Mouse (Mus musculus) myocyte (in vitro differentiated cells): ENCODE data around the gene Serpina1b.

Experiments used
- MAX ChIP-seq: IDR thresholded peaks from one replicate; pipeline ENCODE4 v1.6.1; 2011; ENCODE audit warnings: low read depth, mild to moderate bottlenecking, control low read depth
- POLR2A ChIP-seq: IDR thresholded peaks from one replicate; pipeline ENCODE4 v1.6.1; 2011; ENCODE audit warnings: low read depth, mild to moderate bottlenecking, control low read depth, moderate library complexity; ENCODE audit not compliant: insufficient read length
- POLR2AphosphoS2 ChIP-seq: IDR thresholded peaks from one replicate; pipeline ENCODE4 v1.6.1; 2011; ENCODE audit warnings: low read depth, control low read depth; ENCODE audit not compliant: insufficient read length
- REST ChIP-seq: IDR thresholded peaks from one replicate; pipeline ENCODE4 v1.6.1; 2011; ENCODE audit warnings: mild to moderate bottlenecking, control low read depth, moderate library complexity; ENCODE audit not compliant: insufficient read depth, insufficient read length
- TCF12 ChIP-seq: IDR thresholded peaks from one replicate; pipeline ENCODE4 v1.6.1; 2011; ENCODE audit warnings: mild to moderate bottlenecking, control low read depth; ENCODE audit not compliant: poor library complexity, insufficient read depth, severe bottlenecking

DNA sequence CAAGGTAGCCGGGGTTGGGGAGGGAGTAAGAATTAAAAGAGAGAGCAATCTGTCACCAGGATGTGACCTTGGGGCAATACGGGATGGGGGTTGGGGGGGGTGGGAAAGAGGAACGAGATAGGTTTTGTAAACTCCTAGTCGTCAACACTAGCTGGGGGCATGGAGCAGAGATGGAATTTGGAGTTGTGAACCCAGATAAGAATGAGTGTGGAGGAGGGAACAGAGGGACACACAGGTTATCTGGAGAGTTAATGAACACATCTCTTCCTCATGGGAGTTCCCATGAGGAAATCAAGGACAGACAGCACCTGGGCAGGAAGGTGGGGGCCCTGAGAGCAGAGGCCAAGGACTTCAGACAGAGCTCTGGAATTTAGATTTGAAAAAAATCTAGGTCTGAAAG is 124.1 kb downstream of the Serpina1b start:
- no peak for TF ChIP-seq MAX
- no peak for TF ChIP-seq POLR2AphosphoS2
- no peak for TF ChIP-seq POLR2A
- no peak for TF ChIP-seq REST
- TF ChIP-seq TCF12: no peak
